Mouse (Mus musculus): ENCODE results near the gene Atp2b4.

DNA sequence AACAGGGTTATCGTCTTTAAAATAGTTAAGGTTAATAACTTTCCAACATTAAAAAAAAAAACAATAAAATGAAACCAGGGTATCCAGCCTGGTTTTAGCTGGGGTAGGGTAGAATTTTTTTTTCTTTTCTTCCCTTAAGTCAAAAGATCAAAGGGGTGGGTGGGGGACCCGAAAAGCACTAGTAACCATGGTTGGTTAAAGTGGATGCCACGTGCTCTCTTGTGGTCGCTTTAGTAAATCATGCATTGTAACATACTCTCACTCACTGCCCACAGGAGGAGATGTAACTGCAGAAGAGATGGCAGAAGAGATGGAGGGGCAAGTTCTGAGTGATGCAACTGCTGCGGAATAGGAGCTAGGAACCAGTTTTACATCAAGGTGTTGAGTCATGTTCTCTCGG is 89.5 kb downstream of the Atp2b4 start:
- no peak for TF ChIP-seq POLR2A (IDR thresholded peaks at IDR 0.05; ENCODE audit: control insufficient read depth in 1 of 2, insufficient read depth in 1 of 2, low read depth in 1 of 2, low read length in 2 of 2, poor library complexity in 1 of 2)
- no peak for TF ChIP-seq MYB (IDR thresholded peaks at IDR 0.05; ENCODE audit: low read depth, low read length)
- no peak for TF ChIP-seq SIN3A (IDR thresholded peaks at IDR 0.05; ENCODE audit: low read length)
- no peak for TF ChIP-seq MAZ (IDR thresholded peaks at IDR 0.05; ENCODE audit: low read depth, low read length)
- TF ChIP-seq GATA1 (IDR thresholded peaks at IDR 0.05; ENCODE audit: low read depth, low read length) = no peak
- no peak for TF ChIP-seq JUND (IDR thresholded peaks at IDR 0.05; ENCODE audit: low read depth, low read length)
- no peak for TF ChIP-seq MYC (IDR thresholded peaks at IDR 0.05; ENCODE audit: low read depth, low read length)
- no peak for TF ChIP-seq USF1 (IDR thresholded peaks at IDR 0.05; ENCODE audit: low read depth, low read length)
- TF ChIP-seq CTCF (IDR thresholded peaks at IDR 0.05 in 2 of 3, conservative IDR thresholded peaks at IDR 0.05 in 1 of 3; ENCODE audit: control insufficient read depth in 1 of 3, insufficient read depth in 1 of 3, low read depth in 2 of 3, low read length in 3 of 3, poor library complexity in 1 of 3, severe bottlenecking in 1 of 3) = no peak
- no peak for TF ChIP-seq UBTF (IDR thresholded peaks at IDR 0.05; ENCODE audit: borderline replicate concordance, insufficient read depth, low read depth, low read length)

All from MEL (cell line).